Mouse (Mus musculus): ENCODE results near the gene Faah.

Gene Faah

DNA sequence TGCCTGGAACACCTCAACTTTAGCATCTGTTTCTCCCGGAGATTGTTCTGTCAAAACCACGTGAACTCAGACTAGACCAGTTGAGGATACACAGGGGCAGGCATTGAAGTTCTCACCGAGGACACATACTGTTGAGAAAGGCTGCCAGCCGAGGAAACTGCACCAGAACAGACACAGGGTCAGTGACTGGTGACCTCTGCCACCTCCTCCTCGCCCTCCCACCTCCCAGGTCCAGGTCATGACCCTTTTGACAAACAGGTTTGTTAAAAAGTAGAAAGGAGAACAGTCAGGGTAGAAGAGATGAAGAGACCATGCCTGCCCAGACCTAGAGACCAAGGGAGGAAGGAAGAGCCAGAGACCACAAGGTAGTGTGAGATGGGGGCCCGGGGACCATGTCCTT, 17.1 kb downstream of the Faah start:
- no peak for DNase-seq (ENCODE audit: low spot score in 2 of 2)

DNA sequence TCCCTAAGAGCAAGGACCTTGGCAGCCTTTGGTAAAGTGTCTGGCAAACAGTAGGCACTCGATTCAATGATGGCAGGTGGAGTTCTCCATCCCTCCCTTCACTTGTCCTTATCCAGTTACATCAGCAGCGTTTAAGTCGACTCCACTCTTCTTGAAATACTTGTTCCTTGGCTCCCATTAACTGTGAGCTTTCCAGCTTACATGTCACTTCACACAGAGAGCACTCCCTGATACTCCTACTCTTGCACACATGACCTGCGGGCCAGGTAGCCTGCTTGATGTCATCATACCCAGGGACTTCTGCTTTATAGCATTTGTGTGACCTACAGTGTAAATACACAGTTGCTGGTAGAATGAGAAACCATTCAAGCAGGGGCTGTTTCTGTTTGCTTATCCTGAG, 21.0 kb downstream of the Faah start:
- no peak for DNase-seq (ENCODE audit: low spot score in 2 of 2)

DNA sequence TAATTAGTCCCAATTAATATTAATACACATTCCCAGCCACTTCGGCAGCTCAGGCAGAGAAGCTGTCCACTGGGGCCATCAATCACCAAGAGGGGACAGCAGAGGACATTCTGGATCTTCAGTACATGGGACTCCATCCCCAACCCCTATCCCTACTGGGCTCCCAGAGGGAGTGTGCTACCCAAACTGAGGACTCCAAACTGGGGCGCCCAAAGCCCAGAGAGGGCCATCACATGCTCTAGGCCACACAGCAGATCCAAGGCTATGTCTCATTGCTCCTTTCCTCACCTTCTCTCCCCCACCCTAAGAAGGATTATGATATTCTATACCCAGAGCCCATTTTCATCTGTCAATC, 22.4 kb downstream of the Faah start:
- no peak for DNase-seq (ENCODE audit: low spot score in 2 of 2)

DNA sequence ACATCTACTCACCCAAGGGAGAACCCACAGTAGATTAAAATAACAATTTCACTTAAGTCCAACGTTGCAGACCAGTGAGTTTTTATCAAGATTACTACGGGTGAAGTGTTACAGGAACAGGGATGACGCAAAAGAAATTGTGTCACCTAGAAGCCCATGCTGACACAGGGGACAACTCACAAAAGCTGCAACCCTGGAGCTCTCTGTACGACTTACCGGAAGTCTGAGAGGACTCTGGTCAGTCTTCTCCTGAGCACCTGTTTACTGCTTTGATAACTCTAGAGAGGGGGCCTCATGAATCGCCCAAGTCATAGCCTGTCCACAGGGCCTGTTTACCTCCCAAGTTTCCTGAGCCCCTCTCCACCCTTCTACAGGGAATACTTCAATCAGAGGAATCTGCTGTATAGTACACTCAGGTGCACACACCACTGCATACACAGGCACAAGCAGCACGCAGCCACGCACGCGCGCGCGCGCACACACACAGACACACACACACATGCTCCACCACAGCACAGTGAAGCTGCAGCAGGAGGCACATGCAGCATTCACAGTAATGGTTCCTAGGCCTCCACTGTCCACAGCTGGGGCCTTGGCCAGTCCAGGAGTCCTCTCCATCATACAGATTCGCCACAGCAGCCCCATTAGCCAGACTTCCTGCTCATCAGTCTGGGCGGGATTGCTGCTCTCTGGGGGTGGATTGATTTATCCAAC, 22.9 kb downstream of the Faah start:
- no peak for DNase-seq (ENCODE audit: low spot score in 2 of 2)

DNA sequence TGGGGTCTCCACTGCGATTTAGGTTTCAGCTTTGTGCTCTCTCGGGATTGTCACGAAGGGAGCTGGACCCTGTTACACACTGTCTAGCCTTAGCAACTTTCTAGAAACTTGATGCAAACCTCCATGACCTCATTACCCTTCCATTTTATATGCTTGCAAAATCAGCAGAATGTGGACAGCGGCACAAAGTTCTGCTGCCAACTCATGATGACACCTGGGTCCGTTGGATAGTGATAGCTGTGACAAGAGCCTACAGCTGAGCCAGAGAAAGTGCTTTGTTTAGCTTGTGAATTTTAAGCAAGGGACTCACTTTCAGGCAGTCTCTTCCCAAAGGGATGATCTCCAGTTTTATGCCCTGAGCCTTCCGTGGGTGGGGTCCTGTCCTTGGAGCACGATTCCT, 28.3 kb downstream of the Faah start:
- DNase-seq (ENCODE audit: low spot score in 2 of 2) = no peak

DNA sequence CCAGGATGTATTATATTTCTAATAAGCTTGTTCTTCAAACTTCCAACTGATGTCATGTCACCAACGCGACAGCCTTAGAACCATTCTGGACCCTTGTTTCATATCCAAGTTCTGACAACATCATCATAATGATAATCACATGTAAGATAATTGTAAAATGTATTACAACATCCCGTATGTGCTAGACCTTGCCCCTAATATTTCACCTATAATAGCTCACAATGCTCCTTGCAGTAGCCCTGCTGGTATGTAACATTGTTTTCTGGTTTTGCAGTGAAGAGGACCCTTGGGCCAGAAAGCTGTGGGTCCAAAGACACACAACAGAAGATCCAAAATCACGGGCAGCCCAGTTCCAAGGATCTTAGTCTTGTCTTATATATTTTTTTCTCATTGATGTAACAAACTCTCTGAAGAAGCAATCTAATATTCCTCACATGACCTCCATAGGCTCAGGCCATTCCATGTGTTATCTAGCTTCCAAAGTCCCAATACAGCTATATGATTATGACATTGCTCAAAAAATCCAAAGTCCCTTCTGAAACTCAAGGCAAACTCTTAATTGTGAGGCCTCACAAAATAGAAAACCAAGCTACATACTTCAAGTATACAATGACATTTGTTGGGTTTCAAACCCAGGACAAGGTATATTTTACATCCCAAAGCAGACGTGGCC, 29.7 kb downstream of the Faah start:
- DNase-seq (ENCODE audit: low spot score in 2 of 2) = no peak

DNA sequence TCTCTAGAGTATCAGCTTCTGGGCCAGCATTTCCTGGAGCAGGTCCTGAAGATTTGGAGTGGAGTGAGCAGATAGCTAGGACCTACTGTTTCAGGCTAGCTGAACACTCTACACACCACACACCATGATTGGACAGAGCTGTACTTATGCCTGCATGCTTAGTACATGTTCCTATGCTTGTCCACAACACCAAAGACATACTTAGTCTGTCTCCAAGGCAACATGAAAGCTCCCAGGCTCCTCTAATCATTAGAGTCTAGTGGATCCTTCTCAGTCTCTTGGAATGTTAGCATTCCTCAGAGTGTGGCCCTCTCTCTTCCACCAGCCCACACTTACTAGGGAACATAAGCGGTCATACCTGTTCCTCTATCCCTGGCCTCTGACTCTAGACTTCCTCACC, 30.3 kb downstream of the Faah start:
- no peak for DNase-seq (ENCODE audit: low spot score in 2 of 2)

DNA sequence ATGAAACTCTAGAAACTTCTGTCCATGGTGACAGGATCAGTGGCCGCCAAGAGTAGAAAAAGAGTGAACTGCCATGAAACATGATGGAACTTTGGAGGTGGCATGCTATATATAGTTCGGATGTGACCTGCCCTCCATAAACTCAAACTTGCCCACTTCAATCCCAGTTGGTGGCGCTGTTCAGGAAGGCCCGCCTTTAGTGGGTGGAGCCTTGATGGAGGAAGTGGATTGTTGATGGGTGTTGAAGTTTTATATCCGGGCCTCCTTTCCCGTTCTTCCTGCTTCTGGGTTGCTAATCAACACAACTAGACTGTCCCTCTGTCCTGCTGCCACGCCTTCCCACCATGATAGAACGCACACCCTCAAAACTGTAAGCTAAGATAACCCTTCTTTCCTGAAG, 32.8 kb downstream of the Faah start:
- no peak for DNase-seq (ENCODE audit: low spot score in 2 of 2)

DNA sequence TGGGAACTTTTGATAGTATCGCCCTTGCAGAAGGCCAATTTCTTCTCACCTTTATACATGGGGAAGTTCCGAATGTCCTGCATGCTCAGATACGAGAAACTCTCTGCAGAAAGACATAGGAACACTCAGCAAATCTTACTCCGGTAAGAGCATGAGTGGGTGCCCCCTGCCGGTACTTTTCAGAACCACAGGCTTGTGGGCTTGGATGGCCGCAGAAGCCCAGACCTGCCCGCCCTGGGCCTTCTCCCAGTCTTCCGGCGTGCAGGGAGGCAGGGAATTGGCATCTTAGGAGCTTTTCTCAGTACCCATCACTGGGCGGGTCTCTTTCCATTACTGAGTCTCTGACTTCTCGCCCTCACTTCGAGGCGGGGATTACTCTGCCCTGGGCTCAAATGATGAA, 33.6 kb downstream of the Faah start:
- peak; percentile 57 to 90 for DNase-seq (ENCODE audit: low spot score in 2 of 2)

DNA sequence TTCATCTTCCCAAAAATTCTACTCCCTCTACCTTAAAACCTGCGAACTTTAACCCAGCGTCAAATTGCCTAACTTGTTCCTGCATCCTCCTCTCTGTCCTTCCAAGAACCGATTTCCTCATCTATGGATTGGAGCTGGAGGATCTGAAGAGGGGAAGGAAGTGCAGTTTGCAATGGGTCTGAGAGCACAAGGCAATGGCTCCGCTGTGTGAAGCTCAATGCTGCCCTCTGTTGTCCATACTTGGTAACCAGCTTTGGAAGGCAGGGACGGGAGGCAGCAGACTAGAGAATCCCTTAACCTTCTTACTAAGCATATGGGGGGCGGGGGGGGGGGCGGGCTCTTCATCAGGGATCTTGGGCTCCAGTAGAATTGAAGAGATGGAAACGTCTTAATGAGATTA, 37.0 kb downstream of the Faah start:
- peak in 1 of 2 experiments; percentile 69 for DNase-seq (ENCODE audit: low spot score in 2 of 2)

DNA sequence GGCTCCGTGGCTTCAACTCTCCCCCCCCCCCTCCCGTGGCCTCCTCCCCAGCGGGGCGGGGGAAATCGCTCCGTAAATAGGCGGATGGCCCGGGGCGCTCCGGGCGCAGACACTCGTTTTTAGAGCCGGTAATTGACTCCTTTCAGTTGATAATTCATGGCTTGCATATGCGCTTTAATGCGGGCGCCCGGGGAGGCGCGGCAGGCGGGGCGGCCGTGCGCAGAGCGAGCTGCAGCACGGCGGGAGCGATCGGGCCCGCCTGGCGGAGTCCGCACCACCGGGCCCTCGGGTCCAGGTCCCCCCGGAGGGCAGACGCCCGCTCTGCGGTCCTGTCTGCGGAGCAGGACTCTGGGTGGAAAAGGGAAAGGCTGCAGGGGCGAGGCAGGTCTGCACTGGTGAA, 38.3 kb downstream of the Faah start:
- DNase-seq (ENCODE audit: low spot score in 2 of 2) = no peak

DNA sequence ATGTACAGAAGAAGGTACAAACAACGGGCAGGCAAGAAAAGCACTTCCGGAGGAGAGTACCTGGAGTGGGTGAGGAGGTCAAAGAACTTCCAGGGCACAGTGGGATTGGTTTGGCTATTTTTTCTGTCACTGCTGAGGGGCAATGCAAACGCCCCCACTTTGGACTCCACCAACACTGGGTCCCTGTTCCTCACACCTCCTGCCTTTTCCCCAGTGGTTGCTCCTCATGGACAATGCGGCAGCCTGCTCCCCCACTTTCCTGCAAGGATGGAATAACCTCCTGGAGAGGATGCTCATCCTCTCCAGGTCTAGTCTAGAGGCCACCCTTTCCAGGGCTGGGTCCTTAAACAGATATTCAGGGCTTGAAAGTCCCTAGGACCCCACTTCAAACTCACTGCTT, 38.8 kb downstream of the Faah start:
- DNase-seq (ENCODE audit: low spot score in 2 of 2) = no peak

DNA sequence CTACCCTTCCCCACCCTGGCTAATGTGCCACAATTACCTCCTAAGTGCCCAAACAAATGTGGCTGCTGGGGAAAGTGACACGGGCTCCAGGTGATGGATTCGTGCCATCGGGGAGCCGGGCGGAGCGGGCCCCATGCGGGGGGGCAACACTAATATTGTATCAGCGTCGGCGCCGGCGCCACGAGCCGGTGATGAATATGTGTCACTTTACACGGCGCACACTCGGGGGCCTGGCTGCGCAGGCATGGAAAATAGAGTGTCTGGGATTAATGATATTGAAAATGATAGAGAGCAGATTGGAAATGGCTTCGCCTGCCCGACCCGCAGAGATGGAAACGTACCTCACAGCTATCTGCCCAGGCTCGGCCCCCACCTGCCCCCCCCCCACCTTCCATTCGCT, 45.2 kb downstream of the Faah start:
- DNase-seq (ENCODE audit: low spot score in 2 of 2) = no peak

DNA sequence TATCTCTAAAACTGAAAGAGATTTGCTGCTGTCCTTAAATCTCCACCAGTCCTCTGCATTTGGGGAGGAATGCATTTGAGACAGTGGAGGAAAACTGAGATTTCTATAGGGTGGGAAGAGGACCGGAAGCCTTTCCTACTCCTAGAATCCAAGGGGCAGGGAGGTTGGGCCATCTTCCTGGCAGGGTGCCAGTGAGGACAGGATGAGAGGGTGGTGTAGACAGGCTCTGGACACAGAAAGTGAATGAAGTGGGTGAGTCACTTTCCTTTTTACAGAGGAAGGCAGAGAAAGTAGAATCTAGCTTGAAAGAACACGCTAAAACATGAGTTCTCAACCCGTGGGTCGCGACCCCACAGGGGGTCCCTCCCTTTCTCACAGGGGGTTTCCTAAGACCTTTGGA, 53.3 kb downstream of the Faah start:
- no peak for DNase-seq (ENCODE audit: low spot score in 2 of 2)

DNA sequence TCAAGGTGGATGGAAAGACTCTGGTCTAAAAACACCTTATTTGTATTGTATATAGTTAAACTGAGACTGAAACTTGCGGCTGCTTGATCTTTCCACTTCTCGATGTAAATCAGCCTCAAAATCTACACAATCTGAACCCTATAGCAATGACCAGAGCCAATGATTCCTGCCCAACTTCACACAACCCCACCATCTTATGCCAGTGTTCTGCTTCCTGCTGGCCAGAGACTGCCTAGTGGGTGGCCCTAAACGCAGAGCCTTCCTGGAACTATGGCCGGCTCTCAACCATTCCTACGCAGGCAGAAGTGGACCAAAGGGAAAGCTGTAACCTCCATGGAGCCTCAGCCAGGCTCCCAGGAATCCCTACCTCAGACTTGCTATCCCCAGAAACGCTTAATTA, 54.0 kb downstream of the Faah start:
- no peak for DNase-seq (ENCODE audit: low spot score in 2 of 2)

DNA sequence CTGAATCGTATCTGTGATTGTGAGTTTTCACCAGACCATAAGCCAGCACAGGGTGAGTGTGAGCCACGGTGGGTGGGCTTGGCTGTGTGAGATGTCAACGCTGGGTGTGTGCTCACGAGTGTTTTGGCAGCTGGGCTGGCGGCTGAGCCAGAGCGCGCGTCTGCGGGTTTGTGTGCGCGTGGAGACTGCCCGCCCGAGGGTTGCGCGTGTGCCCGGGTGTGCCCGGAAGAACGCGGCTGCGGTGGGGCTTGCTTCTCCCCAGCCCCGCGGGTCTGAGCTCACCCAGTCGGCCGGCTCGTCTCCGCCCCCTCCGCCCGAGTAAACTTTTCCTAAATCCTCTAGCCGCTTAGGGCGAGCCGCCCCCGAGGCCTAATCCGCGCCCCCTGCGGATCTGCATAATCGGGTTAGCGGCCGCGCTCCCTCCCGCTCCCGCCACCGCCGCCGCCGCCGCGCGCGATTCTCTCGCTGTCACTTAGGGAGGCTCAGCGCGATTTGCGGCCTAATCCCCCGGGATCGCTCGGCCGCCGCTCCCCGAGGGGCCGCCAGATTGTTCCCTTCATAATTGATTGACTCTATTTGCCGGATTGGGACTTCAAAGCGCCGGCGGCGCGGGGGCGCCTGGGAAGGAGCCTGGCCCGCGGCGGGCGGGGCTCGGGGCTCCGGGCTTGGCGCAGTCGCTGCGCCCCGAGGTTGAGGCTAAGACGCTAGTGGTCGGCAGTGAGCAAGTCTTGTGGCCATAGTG, 54.9 kb downstream of the Faah start:
- no peak for DNase-seq (ENCODE audit: low spot score in 2 of 2)

DNA sequence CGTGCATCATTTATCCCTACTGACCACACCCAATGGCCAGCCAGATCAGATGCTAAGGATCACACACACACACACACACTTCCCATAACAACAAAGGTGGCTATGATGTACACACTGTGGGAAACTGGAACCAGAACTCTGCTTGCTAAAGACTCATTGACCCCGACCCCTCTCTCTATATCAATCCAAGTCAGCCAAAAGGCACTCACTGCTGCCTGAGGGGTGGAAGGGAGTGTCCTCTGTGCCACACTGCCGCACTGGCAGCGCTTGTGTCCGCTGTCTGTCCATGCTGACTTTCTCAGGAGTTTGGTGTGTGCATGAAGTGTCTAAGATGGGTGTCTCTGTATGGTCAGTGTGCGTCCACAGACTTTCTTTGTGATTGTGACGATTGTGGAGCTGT, 55.7 kb downstream of the Faah start:
- DNase-seq (ENCODE audit: low spot score in 2 of 2) = no peak

DNA sequence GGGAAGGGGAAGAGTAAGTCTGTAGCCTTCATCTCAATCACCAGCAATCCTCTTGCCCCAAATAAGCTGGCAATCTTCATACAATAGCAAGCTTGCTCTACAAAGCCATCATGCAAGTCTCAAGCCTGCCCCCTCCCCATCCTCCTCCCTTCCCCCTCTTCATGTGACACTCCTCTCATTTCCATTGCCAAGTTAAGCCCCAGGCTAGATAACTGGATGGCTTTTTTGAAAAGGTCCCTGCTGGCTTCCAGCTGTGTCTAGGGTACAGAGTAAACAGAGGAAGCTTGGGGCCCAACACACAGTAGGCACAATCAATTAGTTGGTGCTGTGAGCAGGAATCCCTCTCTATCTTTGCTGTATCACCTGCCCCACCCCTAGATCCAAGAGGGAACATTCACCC, 58.2 kb downstream of the Faah start:
- no peak for DNase-seq (ENCODE audit: low spot score in 2 of 2)

DNA sequence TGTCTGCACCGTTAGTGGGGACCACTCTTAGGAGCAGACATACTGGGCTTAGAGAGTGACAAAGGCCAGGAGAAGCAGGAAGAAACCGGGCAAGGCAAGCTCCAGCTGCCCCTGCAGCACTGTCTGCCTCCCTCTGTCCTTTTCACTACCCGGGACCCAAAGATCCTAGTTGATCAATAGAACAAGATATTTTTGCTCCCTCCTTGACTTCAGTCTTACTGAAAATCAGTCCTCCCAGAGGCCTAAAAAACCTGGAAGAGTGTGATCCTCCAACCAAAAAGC, 62.3 kb downstream of the Faah start:
- DNase-seq (ENCODE audit: low spot score in 2 of 2) = no peak

DNA sequence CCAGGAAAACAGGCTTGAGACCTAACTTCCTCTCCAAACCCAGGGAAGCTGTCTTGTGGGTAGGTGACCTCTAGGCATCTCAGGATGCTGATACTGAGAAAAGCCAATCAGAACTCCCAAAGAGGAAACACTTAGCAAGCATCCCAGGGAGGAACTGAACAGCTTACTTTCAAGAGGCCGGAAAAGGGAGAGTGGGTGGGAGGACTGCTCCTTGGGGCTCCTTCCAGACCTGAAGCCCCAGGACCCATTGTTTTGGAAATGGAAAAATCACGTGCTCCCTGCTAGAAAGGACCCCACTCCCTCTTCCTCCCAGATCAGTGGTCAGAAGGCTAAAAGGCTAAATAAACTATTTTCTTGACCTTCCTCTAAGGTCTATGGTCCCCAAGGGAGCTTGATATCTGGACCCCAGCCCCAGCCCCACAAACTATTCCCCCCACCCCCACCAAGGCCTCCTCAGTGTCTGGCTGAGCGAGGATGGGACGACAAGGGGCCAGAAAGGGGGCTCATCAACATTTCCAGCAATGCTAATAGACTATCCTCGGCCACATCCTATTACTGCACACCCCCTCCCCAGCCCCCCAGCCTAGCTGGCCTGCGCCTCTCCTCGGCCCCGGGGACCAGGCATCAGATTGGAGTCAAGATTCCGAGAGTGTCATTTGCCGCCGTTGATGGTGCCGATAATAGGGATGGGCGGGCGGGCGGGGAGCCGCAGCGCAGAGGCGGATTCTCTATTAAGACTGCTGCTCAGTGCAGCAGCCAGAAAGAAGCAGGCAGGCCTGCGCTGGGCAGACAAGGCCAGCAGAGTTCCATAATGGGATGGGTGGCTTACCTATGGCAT, 62.9 kb downstream of the Faah start:
- DNase-seq (ENCODE audit: low spot score in 2 of 2) = no peak

DNA sequence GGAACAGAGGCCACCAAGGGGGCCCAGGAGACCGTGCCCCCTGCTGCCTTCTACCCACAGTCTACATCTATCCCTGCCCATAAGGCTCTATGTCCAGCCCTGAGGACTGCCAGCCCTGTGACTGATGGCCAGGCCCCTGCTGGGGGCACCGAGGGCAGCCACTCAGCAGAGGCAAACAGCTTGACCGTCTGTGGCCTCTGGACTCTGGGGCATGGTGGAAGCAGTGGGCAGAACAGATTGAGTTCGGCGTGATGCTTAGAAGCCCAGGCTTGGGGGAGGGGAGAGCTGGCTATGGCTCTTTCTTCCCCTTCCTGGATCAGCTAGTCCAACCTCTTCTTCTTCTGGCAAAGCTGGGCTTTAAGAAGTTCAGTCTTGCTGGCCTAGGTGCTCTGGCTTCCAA, 64.2 kb downstream of the Faah start:
- DNase-seq (ENCODE audit: low spot score in 2 of 2) = no peak

DNA sequence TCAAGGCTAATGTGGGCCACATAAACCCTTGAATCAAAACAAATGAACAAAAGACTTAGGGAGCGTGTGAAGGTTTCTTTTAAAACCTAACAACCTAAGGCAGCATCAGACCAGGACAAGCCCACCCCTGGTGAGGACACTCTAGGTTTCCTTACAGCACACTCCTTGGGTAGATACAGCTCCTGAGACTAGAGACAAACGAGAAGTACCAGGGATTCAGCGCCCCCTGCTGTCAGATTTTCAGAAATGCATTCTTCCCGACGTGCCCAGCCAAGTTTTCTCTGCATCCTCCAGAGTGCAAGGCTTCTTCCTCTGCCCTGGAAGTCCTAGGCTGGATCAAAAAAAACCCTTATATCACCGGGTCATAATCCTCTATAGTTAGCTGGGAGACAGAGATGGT, 65.0 kb downstream of the Faah start:
- DNase-seq (ENCODE audit: low spot score in 2 of 2) = no peak
